Mouse (Mus musculus) gastrocnemius, postnatal 4 days (tissue): ENCODE measurements around the gene Gm11214. TPM values are rescaled to one million over a fixed set of nuclear protein-coding genes. Genes with fewer than 3 reads are reported as not detected.

Experiments
- DNase-seq, 2 experiments: peaks; one replicate each; pipeline ENCODE4 v3.0.0; 2021 to 2022; ENCODE audit warnings: low spot score in 2 of 2, mixed read lengths in 2 of 2
- total RNA-seq, 2 experiments: library from RNA; stranded (reverse); gene quantifications; 2 replicates each; pipeline ENCODE4 v1.2.3; 2021

Gene Gm11214
- total RNA-seq, 2 experiments from 2014 or later, result not detected

DNA sequence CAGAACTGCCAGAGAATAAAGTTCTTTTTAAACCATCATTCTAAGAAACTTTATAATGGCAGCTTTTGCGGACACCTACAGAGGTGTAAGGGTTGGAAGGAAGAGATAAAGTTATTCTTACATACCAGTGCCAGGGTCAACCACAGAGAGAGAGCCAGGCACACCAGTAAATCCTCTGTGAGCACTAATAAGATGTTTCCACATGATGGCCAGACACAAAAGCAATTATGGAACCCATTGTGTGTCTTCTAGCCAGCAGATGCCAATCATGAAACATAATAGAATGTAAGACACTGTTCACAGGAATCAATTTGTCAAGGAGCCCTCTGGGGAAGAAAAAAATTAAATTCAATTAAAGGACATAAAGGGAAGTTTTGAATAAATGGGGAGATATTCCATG, 1.8 kb downstream of the Gm11214 start:
- DNase-seq, result no peak

DNA sequence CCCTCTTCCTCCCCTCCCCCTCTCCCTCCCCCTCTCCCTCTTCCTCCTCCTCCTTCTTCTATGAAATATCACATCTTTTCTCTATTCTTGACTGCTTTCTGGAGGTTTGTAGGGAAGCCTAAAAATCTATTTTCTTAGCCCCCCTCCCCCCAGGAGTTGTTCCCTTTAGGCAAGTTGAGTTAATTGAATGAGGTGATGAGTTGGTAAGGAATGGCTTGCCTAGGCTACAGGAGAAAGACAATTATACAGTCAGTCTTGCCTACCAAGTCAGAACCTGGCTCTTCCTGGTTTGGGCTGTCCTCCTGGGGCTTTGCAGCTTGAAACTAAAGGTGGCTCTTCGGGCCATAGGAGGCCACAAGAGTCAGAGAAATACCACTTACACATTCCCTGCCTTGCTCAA, 3.4 kb downstream of the Gm11214 start:
- DNase-seq, result no peak

DNA sequence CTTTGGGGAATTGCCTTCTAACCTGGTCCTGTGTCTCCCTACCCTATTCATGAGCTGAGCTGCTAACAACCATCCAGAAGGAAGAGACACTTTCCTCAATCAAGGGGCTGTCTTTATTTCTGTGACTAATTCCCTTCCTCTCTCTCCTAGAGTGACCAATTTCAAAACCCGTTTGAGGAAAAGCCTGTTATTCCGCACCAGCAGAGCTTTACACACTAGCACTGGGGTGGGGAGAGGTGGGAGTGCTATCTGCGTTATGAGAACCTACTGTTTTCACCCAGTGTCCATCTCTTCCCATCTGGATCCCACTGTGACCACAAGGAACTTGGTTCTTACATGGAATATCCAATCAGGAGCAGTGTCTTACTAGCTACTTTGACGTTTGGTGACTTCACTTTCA, 4.1 kb downstream of the Gm11214 start:
- no peak for DNase-seq

DNA sequence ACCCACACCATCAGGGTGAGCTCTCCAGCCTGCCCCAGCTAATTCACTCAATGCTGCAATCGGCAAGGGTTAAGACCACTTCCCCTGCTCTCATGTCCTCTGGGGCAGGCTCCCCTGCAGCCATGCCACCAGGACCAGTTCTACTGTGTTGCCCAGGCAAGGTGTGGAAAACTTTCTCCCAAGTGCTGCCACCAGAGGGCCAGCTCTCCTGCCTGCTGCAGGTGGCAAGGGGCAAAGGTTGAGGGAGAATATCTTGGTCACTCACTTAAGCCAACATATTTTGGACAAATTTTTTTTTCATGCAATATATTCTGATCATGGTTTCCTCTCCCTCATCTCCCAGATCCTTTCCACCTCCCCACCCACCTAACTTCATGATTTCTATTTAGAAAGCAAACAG, 8.8 kb downstream of the Gm11214 start:
- DNase-seq, result no peak

DNA sequence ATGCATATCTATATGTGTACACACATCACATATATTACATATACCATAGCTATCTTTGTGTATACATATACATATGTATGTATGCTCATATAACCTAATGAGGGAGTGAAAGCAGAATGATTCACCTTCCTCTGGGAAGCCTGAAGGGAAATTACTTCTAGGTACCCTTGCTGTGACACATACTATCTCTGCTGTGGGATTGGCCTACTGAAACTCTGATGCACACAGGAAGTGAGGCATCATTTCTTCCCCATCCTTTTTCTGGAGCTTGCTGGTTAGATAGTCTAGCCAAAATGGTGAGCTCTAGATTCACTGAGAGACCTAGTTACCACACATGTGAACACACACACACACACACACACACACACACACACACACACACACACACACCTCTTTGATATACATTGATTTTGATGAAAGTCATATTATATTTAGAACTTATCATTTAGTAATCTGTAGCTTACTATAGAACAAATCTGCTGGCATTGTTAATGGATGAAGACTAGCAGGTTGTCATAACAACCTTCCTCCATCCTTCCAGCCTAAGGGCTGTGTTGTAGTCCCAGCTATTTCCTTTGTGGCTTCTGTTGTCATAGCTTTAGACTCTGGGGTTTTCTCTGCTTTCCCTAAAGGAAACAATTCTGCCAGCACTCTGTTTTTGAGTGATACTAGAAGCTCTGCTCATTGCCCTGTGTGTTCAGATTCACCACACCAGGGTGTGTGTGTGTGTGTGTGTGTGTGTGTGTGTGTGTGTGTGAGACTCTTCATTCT, 19.0 kb downstream of the Gm11214 start:
- DNase-seq, result no peak

DNA sequence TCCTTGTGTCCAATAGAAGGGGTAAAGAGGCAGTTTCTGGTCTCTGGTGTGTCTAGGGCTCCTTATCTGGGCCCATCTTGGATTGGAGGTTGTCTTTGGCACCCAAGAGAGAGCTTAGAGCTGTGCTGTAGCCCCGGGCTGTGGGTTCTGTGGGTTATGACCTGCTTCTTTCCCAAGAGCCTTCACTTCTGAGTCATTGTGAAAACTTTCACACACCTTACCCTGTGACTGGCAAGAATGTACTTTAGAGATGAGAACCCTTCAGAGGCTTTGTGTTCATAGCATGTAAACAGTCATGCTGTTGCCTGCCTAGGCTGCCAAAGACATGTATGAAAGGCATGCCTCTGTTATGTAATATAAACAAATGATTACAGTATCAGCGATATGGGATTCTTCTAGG, 23.3 kb downstream of the Gm11214 start:
- DNase-seq, result no peak

DNA sequence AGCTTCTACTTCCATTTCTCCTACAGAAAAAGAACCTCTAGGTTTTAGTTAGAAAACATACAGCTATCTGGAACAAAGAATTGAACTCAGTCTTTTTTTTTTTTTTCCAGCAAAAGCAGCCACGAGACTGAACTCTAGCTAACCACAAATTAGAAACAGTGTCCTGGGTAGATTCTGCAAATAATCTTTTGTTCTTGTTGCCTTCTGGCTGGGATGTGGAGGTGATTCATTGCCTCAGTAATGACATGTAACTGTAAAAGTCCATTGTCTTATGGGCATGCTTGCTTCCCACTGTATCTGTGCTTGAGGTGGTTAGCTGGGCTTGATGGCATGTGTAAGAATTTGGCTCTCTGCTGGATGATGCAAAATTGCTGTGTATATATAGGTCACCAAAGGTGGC, 24.6 kb downstream of the Gm11214 start:
- DNase-seq, result no peak

DNA sequence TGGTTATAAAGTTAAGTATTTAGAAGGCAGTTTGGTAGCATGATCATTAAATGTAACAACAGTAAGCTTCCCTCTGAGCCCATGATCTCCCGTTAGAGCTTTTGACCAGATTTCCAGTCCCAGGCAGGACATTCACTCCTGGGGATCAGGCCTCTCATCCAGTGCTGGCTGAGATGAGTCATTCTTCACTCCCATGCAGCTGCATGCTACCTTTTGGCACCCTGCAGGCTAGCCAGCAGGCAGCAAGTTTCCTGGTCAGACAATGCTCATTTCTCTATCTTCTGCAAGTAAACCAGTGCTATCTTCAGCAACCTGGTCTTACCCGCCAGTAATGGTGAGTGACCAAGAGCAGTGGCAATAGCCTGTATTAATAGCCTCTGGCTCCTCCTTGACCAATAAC, 30.0 kb downstream of the Gm11214 start:
- DNase-seq, result no peak

DNA sequence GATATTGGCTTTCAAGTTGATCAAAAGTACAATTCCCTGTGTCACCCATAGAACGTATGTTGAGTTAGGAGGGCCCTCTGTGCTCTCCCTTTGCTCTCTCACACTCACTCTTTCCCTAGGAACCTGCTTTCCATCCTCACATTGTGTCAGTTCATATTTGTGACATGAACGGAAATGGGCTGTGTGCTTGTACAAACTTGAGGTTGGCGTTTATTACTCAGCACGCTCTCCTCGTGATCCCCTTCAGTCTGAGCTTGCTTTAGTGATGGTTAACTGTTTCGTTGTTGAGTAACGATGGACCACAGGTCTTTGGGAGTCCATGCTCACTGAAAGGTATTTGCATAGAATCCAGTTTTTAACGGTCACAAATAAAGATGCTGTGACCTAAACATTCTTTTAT, 36.1 kb downstream of the Gm11214 start:
- DNase-seq, result no peak

DNA sequence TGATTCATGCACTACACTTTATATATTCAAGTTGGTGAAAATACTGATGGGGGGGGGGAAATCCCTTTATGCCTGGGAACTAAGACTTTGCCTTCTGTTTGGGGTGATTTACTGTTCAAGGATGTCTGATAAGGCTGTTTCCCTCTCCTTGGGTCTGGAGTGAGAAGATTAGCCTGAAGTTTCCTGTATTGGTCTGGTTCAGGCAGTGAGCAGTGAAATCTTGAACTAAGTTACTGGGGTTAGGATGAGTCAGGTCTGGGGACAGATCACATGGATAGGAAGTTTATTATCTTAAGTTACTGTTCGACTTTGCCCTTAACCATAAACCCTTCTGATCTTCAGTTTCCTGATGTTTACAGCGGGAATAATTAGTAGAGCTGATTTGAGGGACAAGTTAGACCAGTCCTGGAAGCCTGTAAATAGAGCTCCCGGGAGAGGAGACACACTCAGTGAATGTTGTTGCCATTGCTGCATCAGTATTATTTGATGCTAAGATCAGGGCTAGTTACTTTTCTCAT, 37.6 kb downstream of the Gm11214 start:
- no peak for DNase-seq

DNA sequence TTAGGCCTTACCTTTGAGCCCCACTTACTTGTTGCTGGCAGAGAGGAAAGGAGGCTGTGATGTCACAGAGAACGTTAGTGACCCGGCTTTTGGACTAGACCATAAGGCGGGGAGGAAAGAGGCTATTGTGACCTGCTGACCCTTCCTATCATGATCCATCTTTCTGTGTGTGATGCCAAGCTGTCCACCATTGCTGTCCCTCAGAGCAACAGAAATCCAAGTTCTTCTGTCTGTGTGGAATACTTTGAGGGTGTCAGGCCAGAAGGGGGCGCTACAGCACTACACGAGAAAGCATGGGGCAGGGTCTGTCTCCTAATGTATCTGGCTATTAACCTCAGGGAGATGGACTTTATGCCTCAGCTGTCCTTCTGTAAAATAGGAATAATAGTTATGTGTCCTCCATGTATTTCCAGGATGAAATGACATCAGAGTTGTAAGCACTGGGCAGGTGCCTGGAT, 40.8 kb downstream of the Gm11214 start, which contains the start of gene Tex48:
Tex48 (minus strand) TSS at position 51 of the 458 bp plus-strand sequence.
- DNase-seq, result no peak

DNA sequence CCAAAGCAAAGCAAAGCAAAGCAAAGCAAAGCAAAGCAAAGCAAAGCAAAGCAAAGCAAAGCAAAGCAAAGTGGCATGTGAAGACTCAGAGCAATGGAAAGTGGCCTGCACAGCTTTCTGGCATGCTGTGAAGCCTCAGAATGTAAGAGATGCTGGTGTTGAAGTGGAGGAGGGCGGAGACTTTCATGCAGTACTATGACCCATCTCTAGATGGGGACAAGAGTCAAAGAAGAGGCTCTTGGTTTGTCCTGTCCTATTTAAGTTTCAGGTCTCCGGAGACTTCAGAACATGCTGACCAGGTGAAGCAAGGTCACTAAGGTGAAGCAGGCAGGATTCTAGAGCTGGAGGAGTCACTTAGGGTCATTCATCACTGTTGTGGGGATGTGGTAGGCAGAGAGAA, 41.3 kb downstream of the Gm11214 start:
- DNase-seq, result no peak

Other genes starting within 250 kb of the Gm11214 start
- 1 to 10 TPM; 4.3 to 5.3 TPM for gene Whrn, start 167.4 kb downstream of the Gm11214 start, total RNA-seq
- 100 to 1,000 TPM; 224 to 226 TPM for gene Atp6v1g1, start 118.6 kb downstream of the Gm11214 start, total RNA-seq
- gene Tmem268, start 104.6 kb downstream of the Gm11214 start, total RNA-seq, result 1 to 10 TPM; 7.0 TPM
- not detected for gene Gm11213, start 58.1 kb downstream of the Gm11214 start, total RNA-seq
- not detected for gene Tex48, start 41.0 kb downstream of the Gm11214 start, total RNA-seq
- gene Tnfsf15, start 81.7 kb upstream of the Gm11214 start, total RNA-seq, result not detected
- gene Tnfsf8, start 198.0 kb upstream of the Gm11214 start, total RNA-seq, result not detected